Mouse (Mus musculus) megakaryocyte-erythroid progenitor cell, adult 5-6 weeks (primary cell): Measurements from ENCODE around the gene Jph3. TPM values are rescaled to one million over a fixed set of nuclear protein-coding genes. Genes with fewer than 3 reads are reported as not detected.

Experiments
- ATAC-seq: replicated peaks from 2 replicates; pipeline ENCODE4 v1.8.0; 2016; ENCODE audit warnings: mild to moderate bottlenecking, inconsistent platforms; ENCODE audit not compliant: severe bottlenecking, poor library complexity, low FRiP score, low TSS enrichment
- total RNA-seq, 2 experiments: library from RNA; stranded (forward) in 1 of 2; stranded (reverse) in 1 of 2; fragments of 200-1000, 215-1000 nt in 1 of 2; fragments of >200 nt in 1 of 2; fragmentation: Nextera tagmentation in 1 of 2; gene quantifications; 2 replicates each; pipeline ENCODE4 v1.2.3; 2014 to 2017

Jph3 gene
- total RNA-seq, 2 experiments from 2014 or later: 0.14 TPM; not detected in 1

- ATAC-seq: no peak
Measured at GRCm38 (mm10) chr8:121723846-121724245, 5.6 kb upstream of the Jph3 start.

- no peak for ATAC-seq
Measured at GRCm38 (mm10) chr8:121727164-121727563, 2.3 kb upstream of the Jph3 start.

GRCm38 (mm10) chr8:121729754-121730153, 331 bp downstream of the Jph3 start:
- ATAC-seq: no peak

- ATAC-seq: no peak
Measured at GRCm38 (mm10) chr8:121730170-121730569, 747 bp downstream of the Jph3 start.

- no peak for ATAC-seq
Measured at GRCm38 (mm10) chr8:121730646-121731045, 1.2 kb downstream of the Jph3 start.

- no peak for ATAC-seq
Measured at GRCm38 (mm10) chr8:121731060-121731459, 1.6 kb downstream of the Jph3 start.

- ATAC-seq: no peak
Measured at GRCm38 (mm10) chr8:121731471-121732333, 2.3 kb downstream of the Jph3 start.

- ATAC-seq: no peak
Measured at GRCm38 (mm10) chr8:121732334-121732665, 2.9 kb downstream of the Jph3 start.

GRCm38 (mm10) chr8:121734262-121734661, 4.8 kb downstream of the Jph3 start:
- no peak for ATAC-seq

- peak; percentile 64 for ATAC-seq
Measured at GRCm38 (mm10) chr8:121736236-121736635, 6.8 kb downstream of the Jph3 start.

- ATAC-seq: no peak
Measured at GRCm38 (mm10) chr8:121740721-121741120, 11.3 kb downstream of the Jph3 start.

GRCm38 (mm10) chr8:121749501-121749900, 20.1 kb downstream of the Jph3 start:
- ATAC-seq: no peak

- no peak for ATAC-seq
Measured at GRCm38 (mm10) chr8:121750512-121750911, 21.1 kb downstream of the Jph3 start.

GRCm38 (mm10) chr8:121751407-121751806, 22.0 kb downstream of the Jph3 start:
- ATAC-seq: peak; percentile 45

GRCm38 (mm10) chr8:121758470-121758869, 29.0 kb downstream of the Jph3 start:
- ATAC-seq: no peak

- ATAC-seq: no peak
Measured at GRCm38 (mm10) chr8:121760484-121760883, 31.1 kb downstream of the Jph3 start.

GRCm38 (mm10) chr8:121761480-121761879, 32.1 kb downstream of the Jph3 start:
- peak; percentile 75 for ATAC-seq

GRCm38 (mm10) chr8:121762999-121763699, 33.7 kb downstream of the Jph3 start:
- ATAC-seq: no peak

- no peak for ATAC-seq
Measured at GRCm38 (mm10) chr8:121763700-121764013, 34.2 kb downstream of the Jph3 start.

GRCm38 (mm10) chr8:121765594-121766138, 36.2 kb downstream of the Jph3 start:
- ATAC-seq: no peak

GRCm38 (mm10) chr8:121769095-121769494, 39.7 kb downstream of the Jph3 start:
- no peak for ATAC-seq
